Mouse (Mus musculus) heart, adult 2 months (tissue): ENCODE measurements at regions not wholly inside any gene's neighbourhood (a gene's known extent, or its start where the extent isn't known, plus 50 kb on each side); places are given as distances from the start of the nearest gene placed in this dataset.
"Not testable (repeated sequence)": the region's sequence is repeated elsewhere in the genome, so short reads cannot be mapped to it uniquely, and the experiment has no call there.

Experiments
- CTCF ChIP-seq: fragments of 200-600 bp; IDR thresholded peaks from 2 replicates; pipeline ENCODE4 v1.8.1; 2022; ENCODE audit warnings: antibody characterized with exemption, mild to moderate bottlenecking, moderate library complexity
- EP300 ChIP-seq: fragments of 200-500 bp; IDR thresholded peaks from 2 replicates; pipeline ENCODE4 v1.6.1; 2011; ENCODE audit warnings: low read depth, low read length, control low read depth; ENCODE audit not compliant: insufficient read depth
- POLR2A ChIP-seq: fragments of 200-500 bp; IDR thresholded peaks from 2 replicates; pipeline ENCODE4 v1.6.1; 2011; ENCODE audit warnings: mild to moderate bottlenecking, low read depth, low read length, control low read depth; ENCODE audit not compliant: insufficient read depth

DNA sequence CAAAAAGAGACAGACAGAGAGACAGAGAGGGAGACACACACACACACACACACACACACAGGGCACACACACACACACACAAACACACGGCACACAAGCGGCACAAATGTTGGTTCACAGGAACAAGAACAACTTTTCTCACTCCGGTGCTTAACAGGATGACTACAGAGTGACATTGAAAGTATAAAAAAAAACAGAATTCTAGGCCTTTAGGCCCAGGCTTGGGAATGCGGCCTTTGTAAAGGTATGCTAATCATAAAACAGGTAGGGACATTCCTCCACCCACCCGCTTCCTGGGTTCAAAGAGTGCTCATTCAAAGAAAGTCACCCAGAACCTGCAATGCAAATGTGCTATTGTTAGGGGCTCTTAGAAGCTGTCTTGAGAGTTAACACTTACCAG lies 1089.5 kb downstream of the Defb40 start:
- not testable (repeated sequence) for TF ChIP-seq POLR2A, CTCF, EP300
